Mouse (Mus musculus) forebrain, postnatal 0 days (tissue): Measurements from ENCODE around the gene Ifrd2. TPM values are rescaled to one million over a fixed set of nuclear protein-coding genes. Genes with fewer than 3 reads are reported as not detected.

ENCODE experiments used
- ATAC-seq: fragments of 200-750 bp; cut with Nextera tagmentation; 2 replicates; pipeline ENCODE4 v1.8.0; 2017; ENCODE audit warnings: mild to moderate bottlenecking, moderate library complexity
- DNase-seq: peaks from one replicate; pipeline ENCODE4 v3.0.0-alpha.2; 2015
- H3K27ac ChIP-seq: fragments of 300-500 bp; sonication (generic); 2 replicates; pipeline ENCODE4 v1.5.1; 2014; ENCODE audit warnings: low read depth, mild to moderate bottlenecking, antibody characterized with exemption, low read length, moderate library complexity, mixed read lengths
- H3K27me3 ChIP-seq: fragments of 300-500 bp; sonication (generic); 2 replicates; pipeline ENCODE4 v1.6.1; 2014; ENCODE audit warnings: mild to moderate bottlenecking, low read length, mixed read lengths; ENCODE audit not compliant: insufficient read depth
- H3K36me3 ChIP-seq: fragments of 300-500 bp; sonication (generic); 2 replicates; pipeline ENCODE4 v1.6.1; 2014; ENCODE audit warnings: mild to moderate bottlenecking, moderate library complexity; ENCODE audit not compliant: insufficient read depth
- H3K4me1 ChIP-seq: fragments of 300-500 bp; sonication (generic); 2 replicates; pipeline ENCODE4 v1.6.1; 2014; ENCODE audit warnings: antibody characterized with exemption; ENCODE audit not compliant: insufficient read depth
- H3K4me2 ChIP-seq: fragments of 300-500 bp; sonication (generic); 2 replicates; pipeline ENCODE4 v1.6.1; 2014; ENCODE audit warnings: low read depth, mild to moderate bottlenecking, moderate library complexity
- H3K4me3 ChIP-seq: fragments of 300-500 bp; sonication (generic); 2 replicates; pipeline ENCODE4 v1.5.1; 2014; ENCODE audit warnings: low read depth, low read length, mixed read lengths
- H3K9ac ChIP-seq: fragments of 300-500 bp; sonication (generic); 2 replicates; pipeline ENCODE4 v1.6.1; 2014; ENCODE audit warnings: mild to moderate bottlenecking
- H3K9me3 ChIP-seq: fragments of 300-500 bp; sonication (generic); 2 replicates; pipeline ENCODE4 v1.6.1; 2016; ENCODE audit warnings: low read length
- CTCF ChIP-seq: sonication (generic); IDR thresholded peaks from 2 replicates; pipeline ENCODE4 v1.5.1; 2016; ENCODE audit warnings: antibody characterized with exemption, control low read depth, low read depth
- WGBS: fragments of 180-500 bp; shearing (Covaris S2); extraction: QIAGEN DNeasy Blood & Tissue Kit; methylation state at CpG from one replicate; pipeline ENCODE4 v1.1.7; 2014; 5-methylcytosine and 5-hydroxymethylcytosine counted together
- polyA plus RNA-seq: library from polyadenylated mRNA; unstranded; fragments of >200 nt; fragmentation: Nextera tagmentation; extraction: Ambion mirVana; gene quantifications from 2 replicates; pipeline ENCODE4 v1.2.1, GENCODE M21; 2015
- total RNA-seq: library from RNA; depleted of rRNA; stranded (reverse); fragments of >200 nt; gene quantifications from 2 replicates; pipeline ENCODE4 v1.2.3, GENCODE M21; 2014; rRNA removed

Ifrd2 gene
- total RNA-seq, result 11.7 and 13.8 TPM in 2 replicates
- polyA plus RNA-seq, result 6.2 and 7.4 TPM in 2 replicates

- no peak within 1 kb of the TSS for H3K27ac ChIP-seq
- H3K27me3 ChIP-seq, result no peaks in the 10 kb centered on the region
- H3K9ac ChIP-seq, result peak within 1 kb of the TSS; percentile 52
- peak within 1 kb of the TSS; percentile 70 for H3K4me3 ChIP-seq
- H3K9me3 ChIP-seq, result no peaks in the 10 kb centered on the region
- peak within 1 kb of the TSS; percentile 74 for H3K4me2 ChIP-seq
- 14% methylated on average over 46 of the region's 46 CpGs for WGBS
- no peak for TF ChIP-seq CTCF
- ATAC-seq (peak; percentile 99), DNase-seq (peak; percentile 98)
- H3K36me3 ChIP-seq, result peaks cover 29% of the 10 kb centered on the region
- H3K4me1 ChIP-seq, result peaks cover 6% of the 10 kb centered on the region; the same call in 1 of the 2 replicates
Observed at GRCm38 (mm10) chr9:107586974-107587832, at the start of gene Ifrd2. Gene Ifrd2 (plus strand): TSS chr9:107587642.

- ATAC-seq (no peak), DNase-seq (no peak)
- TF ChIP-seq CTCF, result no peak
- Histone ChIP-seq H3K4me3 (no peak overlapping the region), H3K27me3 (no peaks in the 10 kb centered on the region), H3K4me2 (no peak overlapping the region), H3K9ac (no peak overlapping the region), H3K27ac (no peak overlapping the region), H3K9me3 (no peaks in the 10 kb centered on the region), H3K4me1 (peaks cover 36% of the 10 kb centered on the region), H3K36me3 (peaks cover 32% of the 10 kb centered on the region)
- 76% methylated on average over 7 of the region's 7 CpGs for WGBS
Observed at GRCm38 (mm10) chr9:107538231-107538630, 49.2 kb upstream of the Ifrd2 start.

DNA sequence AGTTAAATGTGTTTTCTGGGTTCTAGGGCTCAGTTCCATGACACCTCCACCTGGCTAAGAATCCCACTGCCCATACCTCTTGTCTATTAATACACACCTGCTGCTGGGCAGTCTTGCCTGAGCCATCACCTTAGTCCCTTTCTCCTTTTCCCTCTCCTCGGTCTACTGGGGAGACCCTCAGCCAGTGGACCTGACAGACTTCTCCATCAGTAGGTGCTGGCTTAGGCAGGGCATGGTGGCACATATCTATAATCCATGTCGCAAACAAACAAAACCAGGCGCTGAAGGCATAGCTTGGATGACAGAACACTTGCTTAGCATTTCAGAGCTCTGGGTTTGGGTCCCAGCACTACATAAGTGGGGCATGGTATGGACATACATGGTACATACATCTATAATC, 48.7 kb upstream of the Ifrd2 start:
- no peak for ATAC-seq
- peaks cover 36% of the 10 kb centered on the region for H3K4me1 ChIP-seq
- no peak overlapping the region for H3K4me2 ChIP-seq
- no peak overlapping the region for H3K9ac ChIP-seq
- H3K4me3 ChIP-seq, result no peak overlapping the region
- no peaks in the 10 kb centered on the region for H3K27me3 ChIP-seq
- WGBS, result 95% methylated on average over 3 of the region's 3 CpGs
- peaks cover 32% of the 10 kb centered on the region for H3K36me3 ChIP-seq
- H3K9me3 ChIP-seq, result no peaks in the 10 kb centered on the region
- no peak for DNase-seq
- no peak for TF ChIP-seq CTCF
- H3K27ac ChIP-seq, result no peak overlapping the region

DNA sequence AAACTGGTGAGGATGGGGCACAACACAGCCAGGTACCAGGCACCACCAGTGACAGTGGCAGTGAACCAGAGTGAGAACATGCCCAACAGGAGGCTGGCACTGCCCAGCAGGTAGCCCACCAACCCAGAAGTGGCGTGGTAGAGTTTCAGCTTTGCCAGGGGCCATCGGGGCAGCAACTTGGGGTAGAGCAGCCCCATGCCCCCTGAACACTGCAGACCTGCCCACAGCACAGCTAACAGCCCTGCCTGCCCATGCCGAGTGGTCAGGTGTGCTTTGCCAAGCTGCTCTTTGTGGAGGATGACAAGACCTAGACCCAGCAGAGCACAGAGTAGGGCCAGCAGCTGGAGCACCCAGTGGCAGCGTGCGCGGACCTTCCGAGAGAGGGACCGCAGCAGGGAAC, 47.5 kb upstream of the Ifrd2 start:
- no peak overlapping the region for H3K9ac ChIP-seq
- H3K4me3 ChIP-seq, result no peak overlapping the region
- H3K36me3 ChIP-seq, result peaks cover 42% of the 10 kb centered on the region
- H3K27me3 ChIP-seq, result no peaks in the 10 kb centered on the region
- H3K4me1 ChIP-seq, result peaks cover 36% of the 10 kb centered on the region
- WGBS, result 96% methylated on average over 8 of the region's 8 CpGs
- TF ChIP-seq CTCF, result no peak
- no peak overlapping the region for H3K4me2 ChIP-seq
- H3K9me3 ChIP-seq, result no peaks in the 10 kb centered on the region
- no peak for DNase-seq
- H3K27ac ChIP-seq, result no peak overlapping the region
- ATAC-seq, result no peak

DNA sequence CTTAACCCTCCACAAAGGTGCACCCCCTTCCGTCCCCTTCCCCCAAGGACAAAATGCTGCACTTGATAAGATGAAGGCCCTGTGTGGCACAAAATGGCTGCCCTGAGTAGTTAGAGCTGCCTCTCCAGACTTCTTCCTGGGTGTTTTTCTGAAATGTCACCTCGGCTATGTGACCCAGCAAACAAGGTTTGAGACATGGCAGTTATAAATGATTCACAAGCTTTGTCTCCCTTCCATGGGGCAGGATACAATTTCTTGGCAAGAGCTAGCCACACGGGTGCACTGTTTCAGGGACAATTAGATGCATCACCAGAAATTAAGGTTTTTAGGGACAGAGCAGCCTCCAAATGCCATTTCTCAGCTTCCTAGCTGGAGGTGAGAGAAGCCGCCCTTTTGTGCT, 47.0 kb upstream of the Ifrd2 start:
- peaks cover 46% of the 10 kb centered on the region for H3K36me3 ChIP-seq
- DNase-seq (no peak), ATAC-seq (no peak)
- H3K27me3 ChIP-seq, result no peaks in the 10 kb centered on the region
- H3K4me3 ChIP-seq, result no peak overlapping the region
- peaks cover 34% of the 10 kb centered on the region for H3K4me1 ChIP-seq
- H3K9me3 ChIP-seq, result no peaks in the 10 kb centered on the region
- whole genome bisulfite sequencing, result 76% methylated on average over 4 of the region's 4 CpGs
- no peak overlapping the region for H3K27ac ChIP-seq
- no peak overlapping the region for H3K4me2 ChIP-seq
- no peak for TF ChIP-seq CTCF
- no peak overlapping the region for H3K9ac ChIP-seq

- Histone ChIP-seq H3K36me3 (peaks cover 46% of the 10 kb centered on the region), H3K27ac (peak overlapping the region; percentile 30; the same call in 1 of the 2 replicates), H3K9ac (peak overlapping the region; percentile 62), H3K27me3 (no peaks in the 10 kb centered on the region), H3K4me2 (peak overlapping the region; percentile 68), H3K4me1 (peaks cover 28% of the 10 kb centered on the region), H3K9me3 (no peaks in the 10 kb centered on the region), H3K4me3 (peak overlapping the region; percentile 65)
- no peak for DNase-seq
- 45% methylated on average over 10 of the region's 10 CpGs for WGBS
- ATAC-seq, result no peak
- TF ChIP-seq CTCF, result no peak
Observed at GRCm38 (mm10) chr9:107541005-107541404, 46.4 kb upstream of the Ifrd2 start.
